Comparison of ENCODE assay signal across 12 mouse cellular contexts in the genomic region with DNA sequence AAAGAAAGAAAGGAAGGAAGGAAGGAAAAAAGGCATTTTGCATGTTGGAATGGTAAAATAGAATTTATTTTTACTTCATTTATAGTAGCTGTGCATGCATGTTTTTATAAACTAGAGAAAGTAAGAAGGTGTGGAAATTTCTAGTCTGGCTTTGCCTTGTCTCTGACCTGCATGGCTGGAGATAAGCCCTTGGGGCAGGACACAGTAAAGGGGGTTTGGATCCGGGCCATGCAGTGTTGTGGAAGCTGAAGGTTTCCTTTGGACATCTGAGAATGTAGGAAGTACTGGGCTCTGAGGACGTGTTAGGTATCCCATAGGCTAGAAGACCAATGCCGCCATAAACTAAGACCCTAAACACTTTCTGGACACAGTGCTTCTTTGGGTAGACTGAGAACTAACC.
"Had no signal": no experiment of that assay in that cellular context is flagged by ENCODE, and none has a peak within 500 bp of the region (broad histone marks: within the 10 kb centered on the region; RNA-seq: fewer than 3 reads in every experiment).

No protein-coding gene starts in this region.

- H3K27me3 ChIP-seq: liver, embryonic 15.5 days; midbrain, embryonic 13.5 days; neural tube, embryonic 15.5 days had no signal

- H3K4me3 ChIP-seq: left cerebral cortex, adult 2 months; limb, embryonic 10.5 days; liver, embryonic 15.5 days; midbrain, embryonic 13.5 days; neural tube, embryonic 15.5 days had no signal

- ATAC-seq: midbrain, embryonic 13.5 days had no signal

- H3K27ac ChIP-seq: left cerebral cortex, adult 2 months; limb, embryonic 10.5 days; liver, embryonic 15.5 days; midbrain, embryonic 13.5 days; neural tube, embryonic 15.5 days had no signal

- H3K4me1 ChIP-seq: limb, embryonic 10.5 days; midbrain, embryonic 13.5 days; neural tube, embryonic 15.5 days had no signal

- H3K36me3 ChIP-seq: limb, embryonic 10.5 days; liver, embryonic 15.5 days; midbrain, embryonic 13.5 days; neural tube, embryonic 15.5 days had no signal

- DNase-seq: kidney, adult 8-10 months; lung, postnatal 10 days; lung, postnatal 4 days; right cerebral cortex, adult 18-20 months; right cerebral cortex, postnatal 25 days; thymus, adult 18-20 months; thymus, postnatal 25 days had no signal
